Mouse (Mus musculus) frontal cortex, adult 2 months (tissue): ENCODE measurements around the gene Slc4a4. TPM values are rescaled to one million over a fixed set of nuclear protein-coding genes. Genes with fewer than 3 reads are reported as not detected.

Experiments used
- DNase-seq, 2 experiments: peaks; one replicate each; pipeline ENCODE4 v3.0.0; 2022; ENCODE audit warnings: low spot score in 1 of 2; ENCODE audit errors: extremely low spot score in 1 of 2
- polyA plus RNA-seq: library from polyadenylated mRNA; depleted of rRNA; stranded (reverse); fragments of >200 nt; gene quantifications from 2 replicates; pipeline ENCODE4 v1.2.3, GENCODE M21; 2012; rRNA removed

The Slc4a4 gene
- 73.9 and 74.4 TPM in 2 replicates for polyA plus RNA-seq

- DNase-seq = peak in 1 of 2 experiments; percentile 17
These were observed at the start of gene Slc4a4 for GRCm38 (mm10) chr5:88886668-88887555. TSS of gene Slc4a4 (plus strand) at chr5:88886818.

- no peak for DNase-seq
These were observed 46.4 kb upstream of the Slc4a4 start for GRCm38 (mm10) chr5:88840080-88840798.

- no peak for DNase-seq
These were observed 29.3 kb upstream of the Slc4a4 start for GRCm38 (mm10) chr5:88857311-88857710.

- DNase-seq = no peak
These were observed 28.8 kb upstream of the Slc4a4 start for GRCm38 (mm10) chr5:88857801-88858200.

- DNase-seq = no peak
These were observed 28.4 kb upstream of the Slc4a4 start for GRCm38 (mm10) chr5:88858226-88858625.

GRCm38 (mm10) chr5:88862163-88862562 lies 24.5 kb upstream of the Slc4a4 start:
- DNase-seq = no peak

GRCm38 (mm10) chr5:88862794-88863193 lies 23.8 kb upstream of the Slc4a4 start:
- no peak for DNase-seq

- DNase-seq = peak in 1 of 2 experiments; percentile 74
These were observed 2.5 kb upstream of the Slc4a4 start for GRCm38 (mm10) chr5:88884101-88884500.

- no peak for DNase-seq
These were observed 1.1 kb upstream of the Slc4a4 start for GRCm38 (mm10) chr5:88885503-88885902.

GRCm38 (mm10) chr5:88885944-88886343 lies 674 bp upstream of the Slc4a4 start:
- DNase-seq = no peak

- DNase-seq = no peak
These were observed 310 bp upstream of the Slc4a4 start for GRCm38 (mm10) chr5:88886349-88886667.

GRCm38 (mm10) chr5:88887556-88888412 lies 1.2 kb downstream of the Slc4a4 start:
- no peak for DNase-seq

GRCm38 (mm10) chr5:88888413-88888700 lies 1.7 kb downstream of the Slc4a4 start:
- no peak for DNase-seq

- no peak for DNase-seq
These were observed 2.7 kb downstream of the Slc4a4 start for GRCm38 (mm10) chr5:88889326-88889725.

- DNase-seq = no peak
These were observed 3.5 kb downstream of the Slc4a4 start for GRCm38 (mm10) chr5:88890146-88890545.

- no peak for DNase-seq
These were observed 10.0 kb downstream of the Slc4a4 start for GRCm38 (mm10) chr5:88896574-88896973.

- no peak for DNase-seq
These were observed 16.5 kb downstream of the Slc4a4 start for GRCm38 (mm10) chr5:88903111-88903510.

GRCm38 (mm10) chr5:88903526-88903925 lies 16.9 kb downstream of the Slc4a4 start:
- DNase-seq = no peak

GRCm38 (mm10) chr5:88904841-88905240 lies 18.2 kb downstream of the Slc4a4 start:
- DNase-seq = no peak

GRCm38 (mm10) chr5:88907615-88908014 lies 21.0 kb downstream of the Slc4a4 start:
- DNase-seq = no peak

- no peak for DNase-seq
These were observed 26.0 kb downstream of the Slc4a4 start for GRCm38 (mm10) chr5:88912629-88913028.
